Mouse (Mus musculus) hindbrain, embryonic 16.5 days (tissue): ENCODE results near the gene Lgr4. TPM values are rescaled to one million over a fixed set of nuclear protein-coding genes. Genes with fewer than 3 reads are reported as not detected.

Source experiments
- ATAC-seq: fragments of 200-750 bp; cut with Nextera tagmentation; 2 replicates; pipeline ENCODE4 v1.8.0; 2017; ENCODE audit warnings: moderate TSS enrichment, moderate library complexity
- H3K27ac ChIP-seq: fragments of 300-500 bp; sonication (generic); 2 replicates; pipeline ENCODE4 v1.5.1; 2014; ENCODE audit warnings: low read depth, mild to moderate bottlenecking, control low read depth, low read length, moderate library complexity
- H3K27me3 ChIP-seq: fragments of 300-500 bp; sonication (generic); replicated peaks from 2 replicates; pipeline ENCODE4 v1.6.1; 2014; ENCODE audit warnings: low read length; ENCODE audit not compliant: control insufficient read depth, insufficient read depth
- H3K36me3 ChIP-seq: fragments of 300-500 bp; sonication (generic); 2 replicates; pipeline ENCODE4 v1.6.1; 2014; ENCODE audit warnings: mild to moderate bottlenecking, low read length, moderate library complexity, mixed read lengths; ENCODE audit not compliant: control insufficient read depth, insufficient read depth
- H3K4me1 ChIP-seq: fragments of 300-500 bp; sonication (generic); 2 replicates; pipeline ENCODE4 v1.6.1; 2014; ENCODE audit warnings: low read depth, low read length; ENCODE audit not compliant: control insufficient read depth, insufficient read depth
- H3K4me2 ChIP-seq: fragments of 300-500 bp; sonication (generic); 2 replicates; pipeline ENCODE4 v1.6.1; 2014; ENCODE audit warnings: mild to moderate bottlenecking, low read length, control low read depth, moderate library complexity
- H3K4me3 ChIP-seq: fragments of 300-500 bp; sonication (generic); 2 replicates; pipeline ENCODE4 v1.5.1; 2014; ENCODE audit warnings: mild to moderate bottlenecking, low read length, control low read depth, moderate library complexity
- H3K9ac ChIP-seq: fragments of 300-500 bp; sonication (generic); 2 replicates; pipeline ENCODE4 v1.6.1; 2014; ENCODE audit warnings: low read depth, mild to moderate bottlenecking, control low read depth, low read length, moderate library complexity
- H3K9me3 ChIP-seq: fragments of 300-500 bp; sonication (generic); 2 replicates; pipeline ENCODE4 v1.6.1; 2014; ENCODE audit warnings: mild to moderate bottlenecking, low read length, moderate library complexity; ENCODE audit not compliant: control insufficient read depth
- WGBS: fragments of 180-500 bp; shearing (Covaris S2); extraction: QIAGEN DNeasy Blood & Tissue Kit; methylation state at CpG from one replicate; pipeline ENCODE4 v1.1.7; 2014; 5-methylcytosine and 5-hydroxymethylcytosine counted together
- polyA plus RNA-seq: library from polyadenylated mRNA; unstranded; fragments of >200 nt; fragmentation: Nextera tagmentation; extraction: Ambion mirVana; gene quantifications from 2 replicates; pipeline ENCODE4 v1.2.1, GENCODE M21; 2015

Gene Lgr4
- polyA plus RNA-seq, 1 experiment from 2014 or later, result 7.0 TPM

DNA sequence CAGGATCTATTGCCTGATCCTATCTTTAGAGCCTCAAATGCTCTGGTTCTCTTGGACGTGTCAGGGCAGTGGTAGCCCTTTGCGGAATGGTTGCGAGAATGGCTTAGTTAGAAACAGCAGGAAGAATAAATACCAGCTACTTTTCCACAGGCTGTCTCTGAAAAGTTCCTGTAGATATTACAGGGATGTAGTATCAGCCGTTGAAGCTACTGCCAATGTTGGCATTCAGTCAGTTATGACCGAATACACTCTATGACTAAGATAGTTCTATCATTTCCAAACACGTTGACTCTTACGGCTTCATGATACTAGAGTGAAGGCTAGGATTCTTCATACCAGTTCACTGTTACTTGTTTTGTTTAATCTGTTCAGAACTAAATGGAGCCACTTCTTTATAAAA, 57.4 kb downstream of the Lgr4 start:
- H3K4me2 ChIP-seq, result no peak overlapping the region
- WGBS, result 96% methylated on average over 7 of the region's 7 CpGs
- H3K27me3 ChIP-seq, result no peaks in the 10 kb centered on the region
- H3K4me3 ChIP-seq, result no peak overlapping the region
- H3K36me3 ChIP-seq, result no peaks in the 10 kb centered on the region
- H3K27ac ChIP-seq, result no peak overlapping the region
- ATAC-seq, result no peak
- no peaks in the 10 kb centered on the region for H3K4me1 ChIP-seq
- no peaks in the 10 kb centered on the region for H3K9me3 ChIP-seq
- H3K9ac ChIP-seq, result no peak overlapping the region

GRCm38 (mm10) chr2:109976181-109976580, 58.7 kb downstream of the Lgr4 start:
- Histone ChIP-seq H3K27me3 (no peaks in the 10 kb centered on the region), H3K4me2 (no peak overlapping the region), H3K9me3 (no peaks in the 10 kb centered on the region), H3K36me3 (no peaks in the 10 kb centered on the region), H3K9ac (no peak overlapping the region), H3K27ac (no peak overlapping the region), H3K4me1 (no peaks in the 10 kb centered on the region), H3K4me3 (no peak overlapping the region)
- no peak for ATAC-seq
- WGBS, result 97% methylated on average over 2 of the region's 2 CpGs

- Histone ChIP-seq H3K4me3 (no peak overlapping the region), H3K9me3 (no peaks in the 10 kb centered on the region), H3K4me2 (no peak overlapping the region), H3K36me3 (no peaks in the 10 kb centered on the region), H3K27me3 (no peaks in the 10 kb centered on the region), H3K27ac (no peak overlapping the region), H3K4me1 (no peaks in the 10 kb centered on the region), H3K9ac (no peak overlapping the region)
- ATAC-seq, result no peak
- 94% methylated on average over 6 of the region's 6 CpGs for WGBS
Observed at GRCm38 (mm10) chr2:109977322-109977721, 59.9 kb downstream of the Lgr4 start.

GRCm38 (mm10) chr2:109979209-109979608, 61.8 kb downstream of the Lgr4 start:
- no peaks in the 10 kb centered on the region for H3K9me3 ChIP-seq
- no peak for ATAC-seq
- no peaks in the 10 kb centered on the region for H3K27me3 ChIP-seq
- H3K36me3 ChIP-seq, result no peaks in the 10 kb centered on the region
- no peak overlapping the region for H3K4me3 ChIP-seq
- H3K4me1 ChIP-seq, result no peaks in the 10 kb centered on the region
- H3K27ac ChIP-seq, result no peak overlapping the region
- H3K4me2 ChIP-seq, result no peak overlapping the region
- no peak overlapping the region for H3K9ac ChIP-seq

- Histone ChIP-seq H3K9ac (no peak overlapping the region), H3K36me3 (no peaks in the 10 kb centered on the region), H3K4me1 (no peaks in the 10 kb centered on the region), H3K4me3 (no peak overlapping the region), H3K9me3 (no peaks in the 10 kb centered on the region), H3K4me2 (no peak overlapping the region), H3K27ac (no peak overlapping the region), H3K27me3 (no peaks in the 10 kb centered on the region)
- 93% methylated on average over 6 of the region's 6 CpGs for WGBS
- no peak for ATAC-seq
Observed at GRCm38 (mm10) chr2:109983435-109983834, 66.0 kb downstream of the Lgr4 start.

DNA sequence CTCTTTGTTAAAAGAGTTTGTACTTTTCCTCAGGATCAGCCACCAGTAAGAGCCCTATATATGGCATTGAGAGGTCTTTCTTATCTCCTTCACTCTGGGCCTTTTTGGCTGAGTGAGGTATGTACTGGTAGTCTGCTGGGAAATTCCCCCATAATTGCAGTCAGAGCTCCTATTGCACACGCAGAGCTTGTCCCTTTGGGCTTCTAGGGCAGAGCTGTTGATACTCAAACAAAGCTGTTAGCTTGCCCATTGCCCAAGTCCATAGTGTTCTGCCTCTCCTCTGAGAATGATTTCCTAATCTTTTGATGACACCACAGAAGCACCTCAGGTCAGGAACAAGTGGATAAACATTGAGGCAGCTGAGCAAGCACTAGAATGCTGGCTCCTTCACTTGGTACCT, 67.5 kb downstream of the Lgr4 start:
- Histone ChIP-seq H3K9ac (no peak overlapping the region), H3K4me2 (no peak overlapping the region), H3K27ac (no peak overlapping the region), H3K36me3 (no peaks in the 10 kb centered on the region), H3K4me1 (peaks cover 4% of the 10 kb centered on the region; the same call in 1 of the 2 replicates), H3K9me3 (no peaks in the 10 kb centered on the region), H3K4me3 (no peak overlapping the region), H3K27me3 (no peaks in the 10 kb centered on the region)
- 53% methylated on average over 1 of the region's 1 CpGs for WGBS
- ATAC-seq, result no peak

DNA sequence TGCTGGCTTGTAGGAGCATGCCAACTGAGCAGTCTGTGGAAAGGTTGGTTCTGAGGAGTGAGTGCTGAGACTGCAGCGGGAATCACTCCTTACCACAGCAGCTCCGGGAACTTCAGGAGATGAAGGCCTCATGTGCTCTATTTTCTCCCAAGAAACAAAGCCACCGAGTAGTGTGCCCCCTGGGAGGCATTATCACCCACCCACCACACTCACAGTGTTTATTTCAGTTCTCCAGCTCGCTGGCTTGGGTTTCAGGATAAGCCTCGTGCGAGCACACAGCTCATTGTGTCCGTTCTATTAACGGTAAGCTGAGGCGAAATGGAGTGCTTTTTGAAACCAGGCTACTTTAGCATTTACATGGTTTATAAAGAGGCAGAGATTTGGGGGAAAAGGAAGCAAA, 68.1 kb downstream of the Lgr4 start:
- Histone ChIP-seq H3K36me3 (no peaks in the 10 kb centered on the region), H3K27ac (no peak overlapping the region), H3K9me3 (no peaks in the 10 kb centered on the region), H3K27me3 (no peaks in the 10 kb centered on the region), H3K4me1 (peaks cover 4% of the 10 kb centered on the region; the same call in 1 of the 2 replicates), H3K4me3 (no peak overlapping the region), H3K9ac (no peak overlapping the region), H3K4me2 (no peak overlapping the region)
- no peak for ATAC-seq
- 51% methylated on average over 9 of the region's 9 CpGs for WGBS

- no peak overlapping the region for H3K27ac ChIP-seq
- no peaks in the 10 kb centered on the region for H3K36me3 ChIP-seq
- H3K27me3 ChIP-seq, result no peaks in the 10 kb centered on the region
- H3K4me2 ChIP-seq, result no peak overlapping the region
- H3K9ac ChIP-seq, result no peak overlapping the region
- no peaks in the 10 kb centered on the region for H3K9me3 ChIP-seq
- WGBS, result 85% methylated on average over 11 of the region's 11 CpGs
- peaks cover 4% of the 10 kb centered on the region; the same call in 1 of the 2 replicates for H3K4me1 ChIP-seq
- H3K4me3 ChIP-seq, result no peak overlapping the region
- no peak for ATAC-seq
Observed at GRCm38 (mm10) chr2:109986036-109986785, 68.8 kb downstream of the Lgr4 start.

- H3K9ac ChIP-seq, result no peak overlapping the region
- H3K4me1 ChIP-seq, result peaks cover 4% of the 10 kb centered on the region; the same call in 1 of the 2 replicates
- no peaks in the 10 kb centered on the region for H3K27me3 ChIP-seq
- ATAC-seq, result no peak
- no peak overlapping the region for H3K4me3 ChIP-seq
- no peaks in the 10 kb centered on the region for H3K9me3 ChIP-seq
- no peaks in the 10 kb centered on the region for H3K36me3 ChIP-seq
- no peak overlapping the region for H3K4me2 ChIP-seq
- 73% methylated on average over 5 of the region's 5 CpGs for WGBS
- H3K27ac ChIP-seq, result no peak overlapping the region
Observed at GRCm38 (mm10) chr2:109987946-109988345, 70.5 kb downstream of the Lgr4 start.
